ENCODE assay signal across 9 mouse cellular contexts in the genomic region with DNA sequence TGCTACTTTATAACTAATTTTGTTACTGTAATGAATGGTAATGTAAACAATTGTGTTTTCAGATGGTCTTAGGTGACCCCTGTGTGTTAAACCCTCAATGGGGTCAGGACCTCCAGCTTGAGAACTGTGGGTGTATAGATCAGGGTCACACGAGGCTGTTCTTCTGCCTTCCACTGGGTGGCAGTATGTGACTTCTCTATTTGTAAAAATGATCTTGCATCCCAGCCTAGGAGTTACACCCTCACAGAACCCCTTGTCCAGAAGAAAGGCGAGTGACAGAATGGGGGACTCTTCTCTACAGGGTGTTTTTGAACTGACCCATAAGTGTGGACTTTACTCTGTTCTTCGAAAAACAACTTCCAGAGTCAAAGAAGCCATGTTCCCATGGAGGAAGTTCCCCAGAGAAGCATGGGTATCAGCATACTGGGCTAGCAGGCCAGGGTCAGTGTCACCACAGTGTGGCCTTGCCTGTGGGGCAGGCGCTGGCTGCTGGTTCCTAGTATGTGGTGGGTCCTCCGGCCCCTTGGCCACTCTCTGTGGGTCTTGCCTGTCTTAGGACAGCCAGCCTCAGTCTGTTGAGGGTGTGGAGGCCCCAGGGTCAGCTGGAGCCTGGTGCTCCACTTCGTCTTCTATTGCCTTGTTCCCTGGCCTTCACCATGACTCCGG. TPM values are rescaled to one million over a fixed set of nuclear protein-coding genes. Genes with fewer than 3 reads are reported as not detected.
DNase-seq lines count a peak whose midpoint lies in the region; ATAC-seq and TF ChIP-seq lines count a peak whose summit lies in the region.
"Had no signal": no experiment of that assay in that cellular context is flagged by ENCODE, and none has a peak within 500 bp of the region (broad histone marks: within the 10 kb centered on the region; RNA-seq: fewer than 3 reads in every experiment).

No protein-coding gene starts in this region.

- peak; percentile 80 to 88 for TF ChIP-seq CTCF in CH12.LX (conservative IDR thresholded peaks at IDR 0.05 in 1 of 2, IDR thresholded peaks at IDR 0.05 in 1 of 2; ENCODE audit: low read depth in 2 of 2, low read length in 2 of 2)

- no peaks in the 10 kb centered on the region for H3K4me1 ChIP-seq in kidney, embryonic 16.5 days (ENCODE audit: insufficient read depth, low read length)
- no peaks in the 10 kb centered on the region for H3K4me1 ChIP-seq in CH12.LX (ENCODE audit: control insufficient read depth in 1 of 2, insufficient read depth in 2 of 2)
- no peaks in the 10 kb centered on the region for H3K4me1 ChIP-seq in limb, embryonic 10.5 days
- H3K4me1 ChIP-seq: embryonic facial prominence, embryonic 15.5 days had no signal

- H3K4me3 ChIP-seq in kidney, embryonic 16.5 days (ENCODE audit: low read length): no peak overlapping the region
- no peak overlapping the region for H3K4me3 ChIP-seq in CH12.LX (replicated peaks in 1 of 3; ENCODE audit: low read depth in 2 of 3, low read length in 2 of 3, poor library complexity in 1 of 3)
- no peak overlapping the region for H3K4me3 ChIP-seq in limb, embryonic 10.5 days
- H3K4me3 ChIP-seq: embryonic facial prominence, embryonic 15.5 days had no signal

- WGBS in kidney, embryonic 16.5 days: 65% methylated on average over 7 of the region's 7 CpGs
- 74% methylated on average over 7 of the region's 7 CpGs for WGBS in limb, embryonic 10.5 days

- no peaks in the 10 kb centered on the region for H3K9me3 ChIP-seq in kidney, embryonic 16.5 days (ENCODE audit: low read length)
- H3K9me3 ChIP-seq in CH12.LX (replicated peaks; ENCODE audit: low read length): no peaks in the 10 kb centered on the region
- H3K9me3 ChIP-seq in limb, embryonic 10.5 days (replicated peaks): no peaks in the 10 kb centered on the region
- H3K9me3 ChIP-seq: embryonic facial prominence, embryonic 15.5 days had no signal

- dilution Hi-C loops in CH12.LX (cut with MboI; ENCODE audit: extremely low pct_ligation_motif_present, extremely low pct_unique_long_range_greater_than_20kb, low sequenced_read_pairs): no loop called here

- H3K9ac ChIP-seq in kidney, embryonic 16.5 days (replicated peaks; ENCODE audit: low read length): no peak overlapping the region
- no peak overlapping the region for H3K9ac ChIP-seq in CH12.LX (ENCODE audit: insufficient read depth, low read depth)
- H3K9ac ChIP-seq: embryonic facial prominence, embryonic 15.5 days had no signal

- TF ChIP-seq POLR2A in CH12.LX (IDR thresholded peaks at IDR 0.05; ENCODE audit: low read depth, low read length): no peak

- ATAC-seq in kidney, embryonic 16.5 days (ENCODE audit: low FRiP score, low TSS enrichment): 0 out of 2 replicates have a peak, but pooled peaks have one; percentile 19

- no peaks in the 10 kb centered on the region for H3K27me3 ChIP-seq in kidney, embryonic 16.5 days (ENCODE audit: insufficient read depth, low read length)
- no peaks in the 10 kb centered on the region for H3K27me3 ChIP-seq in CH12.LX (replicated peaks)
- no peaks in the 10 kb centered on the region for H3K27me3 ChIP-seq in limb, embryonic 10.5 days (ENCODE audit: low read depth, poor library complexity, severe bottlenecking)
- H3K27me3 ChIP-seq: embryonic facial prominence, embryonic 15.5 days had no signal

- peak; percentile 82 for TF ChIP-seq RAD21 in CH12.LX (IDR thresholded peaks at IDR 0.05; ENCODE audit: low read depth, low read length)

- peaks cover 49% of the 10 kb centered on the region for H3K36me3 ChIP-seq in kidney, embryonic 16.5 days (ENCODE audit: insufficient read depth, low read length)
- peaks cover 68 to 92% of the 10 kb centered on the region in 2 experiments for H3K36me3 ChIP-seq in CH12.LX (replicated peaks in 1 of 2; ENCODE audit: control insufficient read depth in 1 of 2, insufficient read depth in 1 of 2, low read length in 1 of 2)
- peaks cover 85% of the 10 kb centered on the region for H3K36me3 ChIP-seq in limb, embryonic 10.5 days

- H3K79me2 ChIP-seq in CH12.LX (replicated peaks; ENCODE audit: control insufficient read depth, extremely low read depth, insufficient read depth, poor library complexity, severe bottlenecking): no peaks in the 10 kb centered on the region

- no peak for DNase-seq in kidney, postnatal 4 days
- peak; percentile 46 for DNase-seq in CH12.LX (ENCODE audit: extremely low read depth)
- DNase-seq in c-Kit-positive CD71-positive TER-119-positive erythroid progenitor cells, embryonic 14.5 days (ENCODE audit: low spot score): peak; percentile 18
- peak; percentile 57 for DNase-seq in forelimb bud, embryonic 11.5 days (ENCODE audit: low read depth, low spot score)
- peak; percentile 41 for DNase-seq in limb, embryonic 10.5 days (ENCODE audit: low spot score)
- DNase-seq in retina, adult 2 months (ENCODE audit: low read depth, low spot score): peak; percentile 18
- no peak for DNase-seq in frontal cortex, postnatal 14 days (ENCODE audit: low spot score in 2 of 2)

- no peak for TF ChIP-seq EP300 in CH12.LX (IDR thresholded peaks at IDR 0.05; ENCODE audit: low read length)

- no peak overlapping the region for H3K4me2 ChIP-seq in kidney, embryonic 16.5 days (replicated peaks; ENCODE audit: low read depth, low read length)
- H3K4me2 ChIP-seq in CH12.LX (ENCODE audit: insufficient read depth, low read depth, poor library complexity, severe bottlenecking): no peak overlapping the region
- H3K4me2 ChIP-seq: embryonic facial prominence, embryonic 15.5 days had no signal

- in situ Hi-C loops in CH12.LX (cut with MboI; ENCODE audit: low pct_ligation_motif_present, low pct_unique_long_range_greater_than_20kb, low sequenced_read_pairs): loop anchor here (5.0 to 10.0 kb wide), 2 partner anchors 103 to 180 kb away; no protein-coding TSS in a partner anchor

- no peak overlapping the region for H3K27ac ChIP-seq in kidney, embryonic 16.5 days (ENCODE audit: low read length)
- no peak overlapping the region for H3K27ac ChIP-seq in CH12.LX (ENCODE audit: insufficient read depth, low read depth)
- no peak overlapping the region for H3K27ac ChIP-seq in limb, embryonic 10.5 days
- H3K27ac ChIP-seq: embryonic facial prominence, embryonic 15.5 days had no signal

TF ChIP-seq in CH12.LX, 34 proteins besides CTCF, POLR2A, EP300 and RAD21:
- TF ChIP-seq SMC3 (IDR thresholded peaks at IDR 0.05; ENCODE audit: low read depth, low read length) (peak; percentile 75), HCFC1 (IDR thresholded peaks at IDR 0.05; ENCODE audit: low read depth, low read length) (no peak), JUND (conservative IDR thresholded peaks at IDR 0.05; ENCODE audit: low read depth, low read length) (no peak), ELF1 (IDR thresholded peaks at IDR 0.05; ENCODE audit: low read depth, low read length) (no peak), BHLHE40 (IDR thresholded peaks at IDR 0.05; ENCODE audit: low read depth, low read length) (no peak)

RNA-seq across cellular contexts. Expression of gene Gpr107, which starts 42.4 kb away (rescaled TPM):
- 38.3 and 41.6 TPM in 2 replicates for polyA plus RNA-seq in kidney, embryonic 16.5 days (2015; fragmentation: Nextera tagmentation; extraction: Ambion mirVana)
- total RNA-seq in CH12.LX (2012; rRNA removed): 22.7 and 24.6 TPM in 2 replicates
- 24.9 and 27.8 TPM in 2 replicates for total RNA-seq in CH12.LX (2014; rRNA removed)
- 19.6 and 25.7 TPM in 2 replicates for polyA plus RNA-seq in CH12.LX (2012; ENCODE audit: insufficient read length, low read depth)
- polyA plus RNA-seq in limb, embryonic 10.5 days (2016; fragmentation: Nextera tagmentation; extraction: Ambion mirVana): 29.0 and 38.0 TPM in 2 replicates

RNA-seq across cellular contexts. Expression of gene Ncs1, which starts 51.1 kb away (rescaled TPM):
- 37.9 and 41.5 TPM in 2 replicates for polyA plus RNA-seq in kidney, embryonic 16.5 days (2015; fragmentation: Nextera tagmentation; extraction: Ambion mirVana)
- total RNA-seq in CH12.LX (2012; rRNA removed): 0.04 TPM in 1 of 2 replicates, not detected in the other
- not detected in 2 replicates for total RNA-seq in CH12.LX (2014; rRNA removed)
- polyA plus RNA-seq in CH12.LX (2012; ENCODE audit: insufficient read length, low read depth): not detected in 2 replicates
- polyA plus RNA-seq in limb, embryonic 10.5 days (2016; fragmentation: Nextera tagmentation; extraction: Ambion mirVana): 57.5 and 62.0 TPM in 2 replicates

RNA-seq across cellular contexts. Expression of gene Fnbp1, which starts 52.7 kb away (rescaled TPM):
- polyA plus RNA-seq in kidney, embryonic 16.5 days (2015; fragmentation: Nextera tagmentation; extraction: Ambion mirVana): 19.4 and 24.3 TPM in 2 replicates
- total RNA-seq in CH12.LX (2012; rRNA removed): 39.2 and 50.5 TPM in 2 replicates
- 20.7 and 29.6 TPM in 2 replicates for total RNA-seq in CH12.LX (2014; rRNA removed)
- polyA plus RNA-seq in CH12.LX (2012; ENCODE audit: insufficient read length, low read depth): 133 and 147 TPM in 2 replicates
- 11.4 and 14.6 TPM in 2 replicates for polyA plus RNA-seq in limb, embryonic 10.5 days (2016; fragmentation: Nextera tagmentation; extraction: Ambion mirVana)

Comparison
In these comparisons a context has a peak if more than half of its experiments do, and no peak if none do; other contexts are left out.
1. DNase-seq: peak in CH12.LX (single experiment), c-Kit-positive CD71-positive TER-119-positive erythroid progenitor cells, embryonic 14.5 days (single experiment), forelimb bud, embryonic 11.5 days (single experiment), limb, embryonic 10.5 days (single experiment) and retina, adult 2 months (single experiment); none in kidney, postnatal 4 days (0 of 2) and frontal cortex, postnatal 14 days (0 of 2).
2. RNA of gene Ncs1, which starts 51.1 kb away (polyA plus RNA-seq): 57.5 to 62.0 TPM in limb, embryonic 10.5 days and 37.9 to 41.5 TPM in kidney, embryonic 16.5 days; not detected in CH12.LX; every median in the first group is over 10 times any median in the second.